Mouse (Mus musculus) olfactory bulb, adult 2 months (tissue): ENCODE results near the gene Dcaf7. TPM values are rescaled to one million over a fixed set of nuclear protein-coding genes. Genes with fewer than 3 reads are reported as not detected.
"Not testable (repeated sequence)": the region's sequence is repeated elsewhere in the genome, so short reads cannot be mapped to it uniquely, and the experiment has no call there.

Source experiments
- H3K27ac ChIP-seq: fragments of 200-500 bp; 2 replicates; pipeline ENCODE4 v1.5.1; 2012; ENCODE audit warnings: low read depth, low read length; ENCODE audit not compliant: insufficient read depth
- H3K4me1 ChIP-seq: fragments of 200-500 bp; 2 replicates; pipeline ENCODE4 v1.6.1; 2012; ENCODE audit warnings: low read length; ENCODE audit not compliant: control insufficient read depth, insufficient read depth
- H3K4me3 ChIP-seq: fragments of 200-500 bp; 2 replicates; pipeline ENCODE4 v1.5.1; 2012; ENCODE audit warnings: mild to moderate bottlenecking, low read depth, low read length, moderate library complexity; ENCODE audit not compliant: insufficient read depth
- CTCF ChIP-seq: fragments of 200-500 bp; IDR thresholded peaks from 2 replicates; pipeline ENCODE4 v1.5.1; 2012; ENCODE audit warnings: low read depth, mild to moderate bottlenecking, low read length, moderate library complexity; ENCODE audit not compliant: insufficient read depth
- POLR2A ChIP-seq: fragments of 200-500 bp; IDR thresholded peaks from 2 replicates; pipeline ENCODE4 v1.6.1; 2012; ENCODE audit warnings: mild to moderate bottlenecking, low read depth, low read length, moderate library complexity; ENCODE audit not compliant: insufficient read depth
- WGBS: fragments of 180-500 bp; shearing (Covaris S2); methylation state at CpG from one replicate; pipeline ENCODE4 v1.1.7; 2018; 5-methylcytosine and 5-hydroxymethylcytosine counted together
- polyA plus RNA-seq: library from polyadenylated mRNA; stranded (reverse); fragments of >200 nt; gene quantifications from 2 replicates; pipeline ENCODE4 v1.2.4, GENCODE M21; 2012; ENCODE audit warnings: low replicate concordance; ENCODE audit not compliant: missing spikeins, insufficient read depth, insufficient read length

The Dcaf7 gene
- polyA plus RNA-seq, 1 experiment = 52.7 TPM

DNA sequence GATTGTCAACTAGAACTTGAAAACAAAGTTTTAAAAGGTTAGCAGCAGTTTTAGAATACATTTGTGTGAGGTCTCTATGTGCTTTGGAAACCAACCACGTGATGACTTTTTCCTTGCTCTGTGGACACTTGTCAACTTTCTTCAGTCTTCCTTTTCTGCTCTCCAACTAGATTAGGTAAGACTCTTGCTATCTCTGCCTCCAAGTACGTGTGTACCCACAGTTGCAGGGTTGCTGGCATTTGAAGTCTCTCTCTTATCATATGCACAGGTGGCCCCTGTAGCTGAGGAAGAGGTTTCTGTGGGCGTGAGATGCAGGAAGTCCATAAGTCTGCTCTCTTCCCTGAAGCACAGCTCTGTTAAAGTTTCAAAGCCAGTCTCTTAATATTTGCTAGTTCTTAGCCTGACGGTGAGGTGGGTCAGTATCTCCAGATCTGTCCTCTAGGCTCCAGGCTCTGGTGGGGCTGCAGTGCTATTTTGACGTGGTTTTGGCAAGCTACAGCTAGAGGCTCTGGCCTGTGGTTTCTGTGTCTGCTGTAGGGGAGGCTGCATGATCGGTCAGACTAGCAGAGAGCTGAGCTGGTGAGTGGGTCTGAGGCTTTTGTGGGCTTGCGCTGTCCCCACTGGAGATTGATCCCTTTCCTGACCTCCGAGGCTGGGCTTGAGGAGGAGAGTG, 20.3 kb downstream of the Dcaf7 start:
- no peak overlapping the region for H3K4me3 ChIP-seq
- H3K4me1 ChIP-seq = no peaks in the 10 kb centered on the region
- WGBS = 90% methylated on average over 8 of the region's 8 CpGs
- TF ChIP-seq CTCF (no peak), POLR2A (no peak)
- no peak overlapping the region for H3K27ac ChIP-seq

DNA sequence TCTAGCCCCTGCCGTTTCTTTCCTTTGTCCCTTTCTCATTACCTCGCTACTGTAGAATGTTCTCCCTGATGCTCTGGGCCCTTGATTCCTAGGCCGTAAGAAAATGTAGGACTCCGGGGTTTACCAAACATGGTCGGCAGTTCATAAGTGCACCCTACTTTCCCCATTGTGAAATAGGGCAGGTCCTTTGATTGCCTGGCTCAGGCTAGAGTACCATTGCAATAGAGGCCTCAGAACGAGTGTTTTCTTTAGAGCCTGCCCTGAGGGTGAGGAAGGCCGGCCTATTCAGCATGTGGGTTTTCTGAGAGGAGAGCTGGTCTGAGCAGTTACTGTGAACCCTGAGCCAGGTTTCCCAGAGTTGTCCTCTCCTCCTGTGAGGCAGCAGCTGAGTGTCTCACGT, 21.3 kb downstream of the Dcaf7 start:
- Histone ChIP-seq H3K4me3 (no peak overlapping the region), H3K27ac (no peak overlapping the region), H3K4me1 (no peaks in the 10 kb centered on the region)
- 66% methylated on average over 8 of the region's 8 CpGs for WGBS
- no peak for TF ChIP-seq POLR2A
- TF ChIP-seq CTCF = no peak

DNA sequence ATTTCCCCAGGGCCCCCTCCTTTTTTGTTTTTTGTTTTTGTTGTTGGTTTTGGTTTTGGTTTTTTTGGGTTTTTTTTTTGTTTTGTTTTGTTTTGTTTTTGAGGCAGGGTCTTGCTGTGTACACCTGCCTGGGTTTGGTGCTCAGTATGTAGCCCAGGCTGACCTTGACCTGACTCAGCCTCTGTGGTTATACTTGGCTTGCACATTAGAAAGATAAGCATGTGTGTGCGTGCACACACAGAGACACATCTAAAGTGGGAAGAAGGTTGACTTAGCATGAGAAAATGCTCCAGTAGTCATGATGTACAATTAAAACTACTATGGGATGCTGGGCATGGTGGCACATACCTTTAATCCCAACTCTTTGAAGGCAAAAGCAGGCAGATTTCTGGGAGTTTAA, 23.9 kb downstream of the Dcaf7 start:
- WGBS = 88% methylated on average over 1 of the region's 1 CpGs
- no peak overlapping the region for H3K4me3 ChIP-seq
- no peaks in the 10 kb centered on the region for H3K4me1 ChIP-seq
- H3K27ac ChIP-seq = no peak overlapping the region
- TF ChIP-seq CTCF (no peak), POLR2A (no peak)

DNA sequence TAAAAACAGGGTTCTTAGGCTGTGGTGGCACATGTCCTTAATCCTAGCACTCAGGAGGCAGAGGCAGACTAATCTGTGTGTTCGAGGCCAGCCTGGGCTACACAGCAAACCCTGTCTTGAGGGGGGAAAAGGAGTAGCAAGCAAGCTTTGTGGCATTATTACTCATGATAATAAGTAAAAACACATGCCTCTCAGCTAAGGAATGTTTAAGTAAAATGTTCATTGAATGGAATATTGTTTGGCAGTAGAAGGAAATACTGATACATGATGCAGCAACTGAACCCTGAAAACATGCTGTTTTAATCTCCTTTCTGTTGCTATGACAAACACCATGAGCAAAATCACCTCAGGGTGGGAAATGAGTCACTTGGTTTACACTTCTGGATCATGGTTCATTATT, 24.6 kb downstream of the Dcaf7 start:
- no peak overlapping the region for H3K4me3 ChIP-seq
- WGBS = 81% methylated on average over 1 of the region's 1 CpGs
- H3K27ac ChIP-seq = no peak overlapping the region
- H3K4me1 ChIP-seq = no peaks in the 10 kb centered on the region
- no peak for TF ChIP-seq POLR2A
- no peak for TF ChIP-seq CTCF

DNA sequence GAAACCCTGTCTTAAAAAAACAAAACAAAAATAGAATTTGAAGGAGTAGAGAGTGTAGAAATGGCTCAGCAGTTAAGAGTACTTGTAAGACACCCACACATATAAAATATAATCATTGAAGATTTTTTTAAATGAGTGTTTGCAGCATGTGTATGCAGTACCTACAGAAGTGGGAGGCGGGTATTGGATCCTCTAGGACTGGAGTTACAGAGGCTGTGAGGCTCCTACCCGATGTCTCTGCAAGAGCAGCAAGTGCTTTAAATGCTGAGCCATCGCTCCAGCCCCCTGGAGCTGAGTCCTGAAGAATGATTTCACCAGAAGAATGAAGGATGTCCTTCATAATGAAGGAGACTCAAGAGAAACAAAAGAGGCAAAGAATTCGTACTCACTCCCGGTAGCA, 27.1 kb downstream of the Dcaf7 start:
- no peak overlapping the region for H3K4me3 ChIP-seq
- H3K27ac ChIP-seq = no peak overlapping the region
- H3K4me1 ChIP-seq = no peaks in the 10 kb centered on the region; the same call in 1 of the 2 replicates
- WGBS = 80% methylated on average over 5 of the region's 5 CpGs
- TF ChIP-seq CTCF (no peak), POLR2A (no peak)

DNA sequence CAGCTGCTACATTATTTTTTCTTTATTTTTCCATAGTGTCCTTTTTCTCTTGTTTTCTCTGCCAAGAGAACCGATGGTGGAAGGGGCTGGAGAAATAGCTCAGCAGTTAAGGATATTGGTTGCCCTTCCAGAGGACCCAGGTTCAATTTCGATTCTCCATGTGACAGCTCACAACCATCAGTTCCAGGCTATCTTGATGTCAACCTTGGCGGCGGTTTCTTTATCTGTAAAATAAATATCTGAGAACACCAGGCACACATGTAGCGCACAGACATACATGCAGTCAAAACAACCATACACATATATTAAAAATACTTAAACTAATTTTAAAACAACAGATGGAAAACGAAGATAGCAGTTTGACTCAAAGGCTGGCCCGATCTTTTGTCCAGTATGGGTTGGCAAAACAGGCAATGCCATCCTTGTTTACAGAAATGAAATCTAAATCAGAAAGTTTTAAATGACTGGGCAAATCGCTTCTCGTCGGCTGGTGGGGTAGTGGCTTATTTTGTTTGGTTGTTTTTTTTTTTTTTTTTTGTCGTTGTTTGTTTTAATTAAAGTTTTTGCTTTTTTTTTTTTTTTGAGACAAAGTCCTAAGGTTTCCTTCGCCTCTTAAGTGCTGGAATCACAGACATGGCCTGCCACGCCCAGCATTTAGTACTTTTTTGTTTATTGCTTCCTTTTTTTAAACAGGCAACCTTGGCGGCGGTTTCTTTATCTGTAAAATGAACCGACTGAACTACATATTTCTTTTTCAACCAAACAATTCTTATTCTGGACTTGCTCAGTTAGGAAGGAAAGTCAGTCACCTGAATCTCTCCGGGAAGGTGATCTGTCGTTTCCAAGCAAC, 28.6 kb downstream of the Dcaf7 start:
- H3K4me3 ChIP-seq = peak overlapping the region; percentile 52
- 30% methylated on average over 18 of the region's 18 CpGs for whole genome bisulfite sequencing
- no peaks in the 10 kb centered on the region; the same call in 1 of the 2 replicates for H3K4me1 ChIP-seq
- TF ChIP-seq POLR2A = no peak
- TF ChIP-seq CTCF = no peak
- no peak overlapping the region for H3K27ac ChIP-seq

DNA sequence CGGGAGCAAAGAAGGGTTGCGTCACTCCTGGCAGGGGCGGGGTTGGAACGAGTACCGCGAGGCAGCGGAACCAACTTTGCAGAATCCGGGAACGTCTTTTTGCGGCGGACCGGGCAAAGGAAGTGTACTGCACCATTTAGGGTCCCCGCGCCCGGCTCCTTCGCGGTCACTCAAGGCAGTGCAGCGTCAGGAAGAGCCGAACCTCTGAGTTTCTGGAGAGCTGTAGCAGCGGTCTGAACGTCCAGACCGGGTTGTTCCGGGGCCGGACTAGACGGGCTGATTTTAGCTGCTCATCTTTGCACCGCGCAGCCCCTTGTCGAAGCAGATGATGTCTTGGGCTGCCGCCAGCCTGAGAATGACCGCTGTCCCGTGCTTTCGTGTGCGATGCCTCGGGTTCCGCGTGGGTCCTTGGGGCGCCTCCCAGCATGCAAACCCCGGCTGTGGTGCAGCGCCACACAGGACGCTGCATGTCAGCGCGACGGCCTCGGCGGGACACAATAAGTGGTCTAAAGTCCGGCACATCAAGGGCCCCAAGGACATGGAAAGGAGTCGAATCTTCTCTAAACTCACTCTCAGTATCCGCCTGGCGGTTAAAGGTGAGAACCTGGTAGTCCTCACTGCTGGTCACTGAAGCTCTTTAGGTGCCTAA, 29.4 kb downstream of the Dcaf7 start, which contains the start of gene Taco1:
Gene Taco1 (plus strand): TSS at position 139 of the 649 bp plus-strand sequence.
- TF ChIP-seq CTCF (no peak), POLR2A (peak; percentile 78)
- under 1% methylated on average over 49 of the region's 49 CpGs for WGBS
- Histone ChIP-seq H3K4me1 (no peaks in the 10 kb centered on the region; the same call in 1 of the 2 replicates), H3K4me3 (peak within 1 kb of the TSS; percentile 52), H3K27ac (peak within 1 kb of the TSS; percentile 24; the same call in 1 of the 2 replicates)

DNA sequence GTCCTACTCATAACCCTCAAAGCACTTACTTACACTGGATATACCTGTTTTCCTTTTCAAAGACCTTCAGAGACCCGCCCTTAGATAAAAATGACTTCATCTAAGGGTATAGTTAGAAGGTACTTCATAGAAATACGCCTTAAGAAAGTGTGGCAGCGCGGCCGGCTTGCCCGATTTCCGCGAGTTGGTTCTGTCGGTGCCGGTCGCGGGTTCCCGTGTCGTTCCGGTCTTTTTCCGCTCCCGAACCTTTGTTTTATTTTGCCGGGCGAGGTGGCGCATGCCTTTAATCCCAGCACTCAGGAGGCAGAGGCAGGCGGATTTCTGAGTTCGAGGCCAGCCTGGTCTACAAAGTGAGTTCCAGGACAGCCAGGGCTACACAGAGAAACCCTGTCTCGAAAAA, 29.9 kb downstream of the Dcaf7 start:
- H3K4me1 ChIP-seq, H3K27ac ChIP-seq: not testable (repeated sequence)
- peak overlapping the region; percentile 52 for H3K4me3 ChIP-seq
- WGBS = 11% methylated on average over 23 of the region's 23 CpGs

DNA sequence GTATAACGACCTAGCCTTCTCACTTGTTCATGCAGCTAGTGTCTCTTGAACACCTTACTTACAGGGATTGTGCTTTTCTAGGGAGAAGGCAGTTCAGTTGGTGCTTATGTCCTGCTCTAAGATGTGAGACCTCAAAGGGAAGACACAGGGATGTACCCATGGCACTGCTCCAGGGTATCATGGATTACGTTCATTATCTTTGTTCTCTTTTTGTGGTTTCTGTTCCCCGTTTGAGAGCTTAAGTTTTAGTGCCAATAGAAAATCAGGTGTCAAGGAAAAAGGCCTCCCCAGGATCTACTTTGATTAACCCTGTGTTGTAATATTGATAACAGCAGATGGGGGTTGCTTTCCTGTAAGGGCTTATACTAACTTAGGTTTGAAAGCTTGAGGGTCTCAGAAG, 37.1 kb downstream of the Dcaf7 start:
- Histone ChIP-seq H3K27ac (no peak overlapping the region), H3K4me1 (no peaks in the 10 kb centered on the region), H3K4me3 (no peak overlapping the region)
- WGBS = 81% methylated on average over 3 of the region's 3 CpGs
- TF ChIP-seq POLR2A = no peak
- TF ChIP-seq CTCF = no peak
